Mouse (Mus musculus): ENCODE data around the gene Chrm1.
"Not testable (repeated sequence)": the region's sequence is repeated elsewhere in the genome, so short reads cannot be mapped to it uniquely, and the experiment has no call there.

Gene Chrm1

GRCm38 (mm10) chr19:8716767-8717475 is 53.3 kb downstream of the Chrm1 start:
- DNase-seq (ENCODE audit: low read depth, low spot score) = no peak

- no peak for DNase-seq (ENCODE audit: low read depth, low spot score)
Observed at GRCm38 (mm10) chr19:8718357-8718756, 54.8 kb downstream of the Chrm1 start.

GRCm38 (mm10) chr19:8719037-8719436 is 55.4 kb downstream of the Chrm1 start:
- DNase-seq (ENCODE audit: low read depth, low spot score) = not testable (repeated sequence)

GRCm38 (mm10) chr19:8721378-8721777 is 57.8 kb downstream of the Chrm1 start:
- DNase-seq (ENCODE audit: low read depth, low spot score) = no peak

GRCm38 (mm10) chr19:8722021-8722420 is 58.4 kb downstream of the Chrm1 start:
- DNase-seq (ENCODE audit: low read depth, low spot score) = no peak

- DNase-seq (ENCODE audit: low read depth, low spot score) = no peak
Observed at GRCm38 (mm10) chr19:8722559-8722906, 58.9 kb downstream of the Chrm1 start.

- DNase-seq (ENCODE audit: low read depth, low spot score) = peak; percentile 95
Observed at GRCm38 (mm10) chr19:8722907-8723573, 59.5 kb downstream of the Chrm1 start, which contains the start of gene Slc3a2. TSS of gene Slc3a2 (minus strand) at chr19:8723369.

- DNase-seq (ENCODE audit: low read depth, low spot score) = no peak
Observed at GRCm38 (mm10) chr19:8723574-8724346, 60.2 kb downstream of the Chrm1 start.

- no peak for DNase-seq (ENCODE audit: low read depth, low spot score)
Observed at GRCm38 (mm10) chr19:8724392-8724791, 60.8 kb downstream of the Chrm1 start.

- no peak for DNase-seq (ENCODE audit: low read depth, low spot score)
Observed at GRCm38 (mm10) chr19:8725081-8725613, 61.6 kb downstream of the Chrm1 start.

- no peak for DNase-seq (ENCODE audit: low read depth, low spot score)
Observed at GRCm38 (mm10) chr19:8726609-8727390, 63.2 kb downstream of the Chrm1 start.

- DNase-seq (ENCODE audit: low read depth, low spot score) = peak; percentile 58
Observed at GRCm38 (mm10) chr19:8727495-8728114, 64.0 kb downstream of the Chrm1 start.

- DNase-seq (ENCODE audit: low read depth, low spot score) = not testable (repeated sequence)
Observed at GRCm38 (mm10) chr19:8728335-8729099, 64.9 kb downstream of the Chrm1 start.
